Mouse (Mus musculus): Measurements from ENCODE around the gene Aurkaip1. TPM values are rescaled to one million over a fixed set of nuclear protein-coding genes. Genes with fewer than 3 reads are reported as not detected.

The Aurkaip1 gene
- polyA plus RNA-seq, 1 experiment from 2014 or later, result 146 TPM

DNA sequence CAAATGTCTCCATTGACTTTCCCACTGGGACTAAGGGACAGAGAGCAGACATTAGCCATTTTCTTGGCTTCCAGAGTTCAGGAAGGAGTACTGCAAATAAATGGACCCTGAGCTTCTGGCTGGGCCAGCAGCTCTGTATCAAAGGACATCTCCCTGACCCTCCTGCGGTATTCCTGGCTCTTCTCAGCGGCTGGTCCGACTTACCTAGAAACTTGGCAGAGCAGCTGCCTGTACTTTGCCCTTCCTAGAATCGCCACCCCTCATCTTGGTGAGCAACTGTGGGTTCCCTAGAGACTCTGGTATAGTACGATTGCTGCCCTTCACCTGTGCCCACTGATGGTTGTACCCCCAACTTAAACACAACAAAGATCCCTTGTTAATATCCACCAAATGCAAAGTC is 12.2 kb downstream of the Aurkaip1 start:
- no peak for ATAC-seq (ENCODE audit: insufficient number of reproducible peaks, insufficient read depth, low FRiP score, low TSS enrichment)
- WGBS, result 86% methylated on average over 5 of the region's 5 CpGs
- Histone ChIP-seq H3K4me2 (replicated peaks) (no peak overlapping the region), H3K4me1 (peaks cover 37% of the 10 kb centered on the region), H3K9ac (no peak overlapping the region), H3K4me3 (no peak overlapping the region), H3K27me3 (no peaks in the 10 kb centered on the region), H3K9me3 (no peaks in the 10 kb centered on the region), H3K27ac (no peak overlapping the region), H3K36me3 (peaks cover 15% of the 10 kb centered on the region)

DNA sequence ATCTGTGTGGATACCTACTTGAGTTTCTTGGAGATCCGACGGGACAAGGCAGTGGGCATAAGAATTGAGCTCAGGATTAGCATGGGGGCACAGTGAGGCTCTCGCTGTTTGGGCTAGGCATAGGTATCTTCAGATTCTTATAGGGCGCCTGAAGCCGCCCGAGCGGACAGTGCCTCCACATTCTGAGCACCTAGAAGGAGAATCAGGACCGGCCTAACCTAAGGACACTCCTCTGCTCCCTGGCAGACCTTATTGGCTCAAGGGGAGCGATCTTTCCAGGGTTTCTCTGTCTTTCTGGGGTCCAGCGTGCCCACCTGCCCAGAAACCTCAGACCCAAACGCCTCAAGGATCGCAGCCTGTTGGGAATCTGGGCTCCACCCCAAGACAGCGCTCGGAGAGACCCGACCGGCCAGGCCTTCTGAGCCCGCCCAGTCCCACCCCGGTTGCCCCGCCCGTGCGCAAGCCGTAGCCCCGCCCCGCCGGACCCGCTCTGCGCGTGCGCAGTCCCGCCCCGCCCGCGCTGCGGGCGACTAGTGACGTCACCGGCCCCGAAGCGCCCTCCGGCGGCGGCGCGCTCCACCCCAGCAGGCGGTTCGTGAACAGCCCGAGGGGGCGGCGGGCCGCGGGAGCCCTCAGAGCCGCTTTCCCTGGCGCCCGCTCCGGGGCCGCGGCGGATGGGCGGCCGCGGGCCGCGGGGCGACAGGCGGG is 16.0 kb downstream of the Aurkaip1 start, which contains the start of gene Dvl1:
Dvl1 (plus strand) TSS at position 532 of the 708 bp plus-strand sequence.
- H3K27me3 ChIP-seq, result no peaks in the 10 kb centered on the region
- H3K27ac ChIP-seq, result 0 out of 2 replicates have a peak within 1 kb of the TSS, but pooled peaks have one; percentile 3
- peak; percentile 87 for ATAC-seq (ENCODE audit: insufficient number of reproducible peaks, insufficient read depth, low FRiP score, low TSS enrichment)
- peaks cover 15% of the 10 kb centered on the region for H3K36me3 ChIP-seq
- WGBS, result 3% methylated on average over 58 of the region's 65 CpGs
- peak within 1 kb of the TSS; percentile 75 for H3K9ac ChIP-seq
- H3K9me3 ChIP-seq, result no peaks in the 10 kb centered on the region
- H3K4me3 ChIP-seq, result peak within 1 kb of the TSS; percentile 78
- H3K4me1 ChIP-seq, result peaks cover 24% of the 10 kb centered on the region
- H3K4me2 ChIP-seq (replicated peaks), result peak within 1 kb of the TSS; percentile 92

DNA sequence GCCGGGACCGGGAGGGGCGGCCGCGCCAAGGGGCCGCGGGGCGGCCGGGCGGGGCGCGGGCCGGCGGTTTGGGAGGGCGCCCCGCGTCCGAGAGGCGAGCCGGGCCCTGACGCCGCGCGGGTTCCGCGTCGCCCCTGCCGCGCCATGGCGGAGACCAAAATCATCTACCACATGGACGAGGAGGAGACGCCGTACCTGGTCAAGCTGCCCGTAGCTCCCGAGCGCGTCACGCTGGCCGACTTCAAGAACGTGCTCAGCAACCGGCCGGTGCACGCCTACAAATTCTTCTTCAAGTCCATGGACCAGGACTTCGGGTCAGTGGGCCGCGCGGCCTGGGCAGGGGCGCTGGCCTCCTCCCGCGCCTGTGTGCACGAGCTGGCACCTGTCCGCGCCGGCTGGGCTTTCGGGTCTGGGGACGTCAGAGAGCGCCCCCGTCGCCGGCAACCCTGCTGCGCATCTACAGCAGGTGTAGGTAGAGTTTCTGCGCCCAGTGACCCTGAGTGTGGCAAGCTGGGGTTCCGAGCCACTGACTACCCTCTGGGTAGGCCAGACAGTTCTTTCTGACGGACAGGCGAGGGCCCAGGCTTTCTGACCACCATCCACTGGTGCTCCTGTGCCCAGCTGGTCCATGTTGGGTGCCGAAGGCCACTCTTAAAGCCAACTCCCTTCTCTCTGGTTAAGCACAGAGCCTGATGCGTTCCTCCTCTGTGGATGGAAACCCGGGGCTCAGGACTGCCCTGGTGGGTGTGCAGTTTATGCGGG is 16.7 kb downstream of the Aurkaip1 start:
- peak; percentile 45; the same call in 1 of the 2 replicates for ATAC-seq (ENCODE audit: insufficient number of reproducible peaks, insufficient read depth, low FRiP score, low TSS enrichment)
- Histone ChIP-seq H3K4me3 (peak overlapping the region; percentile 78), H3K27me3 (no peaks in the 10 kb centered on the region), H3K9me3 (no peaks in the 10 kb centered on the region), H3K4me1 (peaks cover 24% of the 10 kb centered on the region), H3K36me3 (peaks cover 10% of the 10 kb centered on the region), H3K27ac (no peak overlapping the region), H3K4me2 (replicated peaks) (peak overlapping the region; percentile 92), H3K9ac (peak overlapping the region; percentile 75)
- WGBS, result 1% methylated on average over 69 of the region's 69 CpGs

DNA sequence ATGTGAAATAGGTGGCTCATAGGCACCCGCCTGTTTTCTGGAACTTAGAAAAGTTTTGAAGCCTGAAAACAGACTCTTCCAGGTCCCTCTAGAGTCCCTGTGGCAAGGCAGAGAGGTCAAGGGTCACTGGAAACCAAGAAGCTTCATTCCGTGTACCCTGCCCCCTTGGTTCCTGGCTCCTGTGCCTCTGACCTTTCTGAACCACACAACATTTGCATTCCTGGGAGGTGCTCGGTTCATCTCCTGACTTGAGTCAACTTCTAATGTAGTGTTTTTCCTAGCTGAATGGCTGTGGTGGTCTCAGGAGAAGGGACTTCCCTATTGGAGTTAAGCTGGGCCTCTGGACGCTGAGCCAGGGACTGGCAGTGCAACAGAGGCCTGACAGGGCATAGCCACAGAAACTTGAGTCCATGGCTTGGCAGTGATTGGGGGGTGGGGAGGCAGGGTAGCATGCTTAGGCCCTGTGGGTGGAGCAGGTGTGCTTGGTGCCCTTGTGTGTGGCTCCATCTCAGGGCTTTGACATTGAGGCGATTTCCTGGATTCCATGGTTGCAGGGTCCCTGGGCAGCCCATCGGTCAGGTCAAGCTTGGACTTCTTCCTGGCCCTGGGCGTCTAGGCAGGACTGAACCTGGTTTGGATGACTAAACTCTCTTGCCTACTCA is 17.5 kb downstream of the Aurkaip1 start:
- Histone ChIP-seq H3K36me3 (0 out of 2 replicates have a peak, but pooled peaks cover 2% of the 10 kb centered on the region), H3K4me1 (peaks cover 24% of the 10 kb centered on the region), H3K27me3 (no peaks in the 10 kb centered on the region), H3K4me2 (replicated peaks) (peak overlapping the region; percentile 92), H3K9me3 (no peaks in the 10 kb centered on the region), H3K9ac (peak overlapping the region; percentile 75), H3K4me3 (peak overlapping the region; percentile 78), H3K27ac (no peak overlapping the region)
- ATAC-seq (ENCODE audit: insufficient number of reproducible peaks, insufficient read depth, low FRiP score, low TSS enrichment), result no peak
- 44% methylated on average over 7 of the region's 7 CpGs for WGBS

DNA sequence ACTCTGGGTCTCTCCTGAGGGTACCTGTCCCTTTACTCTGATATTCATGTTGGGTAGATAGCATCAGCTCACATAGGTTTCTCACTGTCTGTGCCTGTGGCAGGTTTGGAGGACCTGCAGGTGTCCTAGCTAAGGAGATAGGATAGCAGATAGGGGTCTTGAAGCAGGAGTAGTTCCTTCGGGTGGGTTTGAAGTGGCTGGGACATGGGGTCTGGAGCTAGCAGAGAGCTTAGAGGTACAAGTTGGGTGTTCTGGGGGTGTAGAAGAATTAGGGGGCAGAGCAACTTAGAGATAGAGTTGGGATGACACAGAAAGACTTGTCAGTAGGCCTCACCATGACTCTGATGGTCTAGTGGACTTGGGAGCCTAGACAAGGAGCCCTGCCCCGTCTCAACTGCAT is 18.3 kb downstream of the Aurkaip1 start:
- no peak overlapping the region for H3K4me3 ChIP-seq
- H3K4me2 ChIP-seq (replicated peaks), result no peak overlapping the region
- no peak overlapping the region for H3K27ac ChIP-seq
- H3K9me3 ChIP-seq, result no peaks in the 10 kb centered on the region
- ATAC-seq (ENCODE audit: insufficient number of reproducible peaks, insufficient read depth, low FRiP score, low TSS enrichment), result no peak
- peaks cover 4% of the 10 kb centered on the region; the same call in 1 of the 2 replicates for H3K36me3 ChIP-seq
- no peaks in the 10 kb centered on the region for H3K27me3 ChIP-seq
- no peak overlapping the region for H3K9ac ChIP-seq
- 86% methylated on average over 2 of the region's 2 CpGs for WGBS
- peaks cover 24% of the 10 kb centered on the region for H3K4me1 ChIP-seq

DNA sequence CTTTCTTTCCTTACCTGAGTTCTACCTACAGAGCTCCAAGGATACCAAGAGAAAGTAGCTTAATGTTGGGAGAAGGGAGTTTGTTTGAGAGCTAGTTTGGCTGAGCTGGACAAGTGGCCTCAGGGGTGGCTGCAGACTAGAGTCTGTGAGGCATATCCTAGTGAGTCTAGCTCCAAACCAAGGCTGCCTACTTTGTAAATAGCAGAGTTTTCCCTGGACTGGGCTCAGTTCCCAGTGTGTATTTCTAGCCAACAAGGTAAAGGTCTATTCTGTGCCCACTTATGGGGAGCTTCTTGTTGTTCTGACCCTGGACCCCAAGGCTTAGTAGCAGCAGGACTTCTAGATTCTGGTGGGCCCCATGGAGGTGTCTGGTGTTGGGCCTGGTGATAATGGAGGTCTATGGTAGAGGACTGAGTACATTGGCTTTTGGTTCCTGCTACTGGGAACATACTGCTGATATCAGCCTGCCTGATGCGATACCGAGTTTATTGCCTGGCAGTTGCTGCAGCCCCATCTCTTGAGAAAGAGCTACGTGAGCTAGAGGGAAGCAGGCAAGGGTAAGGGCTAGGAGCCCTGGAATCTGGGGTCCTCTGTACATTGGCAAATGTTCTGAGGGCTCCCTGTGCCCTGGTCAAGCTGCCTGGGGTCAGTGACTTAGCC is 18.9 kb downstream of the Aurkaip1 start:
- 90% methylated on average over 3 of the region's 3 CpGs for WGBS
- H3K9me3 ChIP-seq, result no peaks in the 10 kb centered on the region
- no peak overlapping the region for H3K4me2 ChIP-seq (replicated peaks)
- H3K36me3 ChIP-seq, result peaks cover 10% of the 10 kb centered on the region
- H3K27ac ChIP-seq, result no peak overlapping the region
- no peak for ATAC-seq (ENCODE audit: insufficient number of reproducible peaks, insufficient read depth, low FRiP score, low TSS enrichment)
- no peak overlapping the region for H3K4me3 ChIP-seq
- H3K4me1 ChIP-seq, result peaks cover 24% of the 10 kb centered on the region
- H3K27me3 ChIP-seq, result no peaks in the 10 kb centered on the region
- no peak overlapping the region for H3K9ac ChIP-seq

DNA sequence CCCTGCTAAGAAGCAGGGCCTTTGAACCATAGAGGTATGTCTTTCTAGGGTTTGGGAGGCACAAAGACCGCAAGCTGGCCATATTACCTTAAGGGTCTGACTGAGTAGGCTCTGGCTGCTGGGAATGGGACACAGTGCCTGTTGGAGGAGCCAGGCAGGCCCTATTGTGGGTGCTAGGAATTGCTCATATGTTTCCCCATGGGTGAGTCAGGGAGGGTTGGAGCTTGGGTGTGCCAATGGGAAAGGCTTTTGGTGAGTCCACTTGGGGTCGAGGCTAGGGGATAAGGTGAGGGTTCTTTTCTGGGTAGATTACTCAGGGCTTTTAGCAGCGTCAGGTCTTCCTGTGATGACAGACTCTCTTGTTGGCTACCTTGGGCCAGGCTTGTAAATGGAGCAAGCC is 20.3 kb downstream of the Aurkaip1 start:
- Histone ChIP-seq H3K36me3 (peaks cover 24% of the 10 kb centered on the region), H3K9ac (no peak overlapping the region), H3K27ac (no peak overlapping the region), H3K4me2 (replicated peaks) (no peak overlapping the region), H3K4me1 (peaks cover 24% of the 10 kb centered on the region), H3K9me3 (no peaks in the 10 kb centered on the region), H3K27me3 (no peaks in the 10 kb centered on the region), H3K4me3 (no peak overlapping the region)
- ATAC-seq (ENCODE audit: insufficient number of reproducible peaks, insufficient read depth, low FRiP score, low TSS enrichment), result no peak
- WGBS, result 85% methylated on average over 3 of the region's 3 CpGs

DNA sequence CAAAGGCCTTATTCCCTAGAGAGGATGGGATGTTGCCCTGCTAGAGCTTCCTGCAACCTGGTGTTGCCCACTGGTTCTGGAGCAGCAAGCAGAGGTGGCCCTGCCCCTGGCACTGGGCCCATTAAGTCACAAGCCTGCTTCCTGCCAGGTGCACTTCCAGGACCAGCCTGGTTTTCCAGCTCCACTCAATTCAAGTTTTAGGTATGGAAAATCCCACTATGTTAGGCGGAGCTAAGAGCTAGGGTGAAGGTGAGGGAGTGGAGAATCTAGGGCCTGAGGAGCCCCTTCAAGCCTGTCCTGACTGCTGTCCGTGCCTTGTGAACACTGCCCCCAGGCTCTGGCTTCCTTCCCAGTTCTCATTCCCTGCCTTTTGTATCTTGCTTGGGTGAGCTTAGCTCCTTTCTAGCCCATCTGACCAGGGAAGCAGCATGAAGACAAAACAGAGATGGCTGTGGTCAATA is 20.9 kb downstream of the Aurkaip1 start:
- Histone ChIP-seq H3K9ac (no peak overlapping the region), H3K4me2 (replicated peaks) (no peak overlapping the region), H3K4me3 (no peak overlapping the region), H3K9me3 (no peaks in the 10 kb centered on the region), H3K27ac (no peak overlapping the region), H3K4me1 (peaks cover 20% of the 10 kb centered on the region), H3K36me3 (peaks cover 30% of the 10 kb centered on the region), H3K27me3 (no peaks in the 10 kb centered on the region)
- no peak for ATAC-seq (ENCODE audit: insufficient number of reproducible peaks, insufficient read depth, low FRiP score, low TSS enrichment)
- 74% methylated on average over 2 of the region's 2 CpGs for WGBS

DNA sequence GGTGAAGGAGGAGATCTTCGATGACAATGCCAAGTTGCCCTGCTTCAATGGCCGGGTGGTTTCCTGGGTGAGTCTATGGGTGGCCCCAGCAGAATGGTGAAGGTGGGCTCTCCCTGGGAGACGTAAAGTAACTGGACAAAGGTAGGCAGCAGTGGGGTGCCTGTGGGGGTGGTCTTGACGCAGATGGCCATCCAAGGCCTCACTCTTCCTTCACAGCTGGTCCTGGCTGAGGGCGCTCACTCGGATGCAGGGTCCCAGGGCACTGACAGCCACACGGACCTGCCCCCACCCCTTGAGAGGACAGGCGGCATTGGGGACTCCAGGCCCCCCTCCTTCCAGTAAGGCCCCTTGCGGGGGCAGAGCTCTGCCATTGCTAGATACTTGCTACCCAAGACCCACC is 22.3 kb downstream of the Aurkaip1 start:
- H3K4me1 ChIP-seq, result peaks cover 14% of the 10 kb centered on the region
- no peak overlapping the region for H3K4me3 ChIP-seq
- H3K4me2 ChIP-seq (replicated peaks), result no peak overlapping the region
- H3K27me3 ChIP-seq, result no peaks in the 10 kb centered on the region
- H3K36me3 ChIP-seq, result peaks cover 40% of the 10 kb centered on the region
- WGBS, result 87% methylated on average over 9 of the region's 9 CpGs
- no peaks in the 10 kb centered on the region for H3K9me3 ChIP-seq
- no peak for ATAC-seq (ENCODE audit: insufficient number of reproducible peaks, insufficient read depth, low FRiP score, low TSS enrichment)
- H3K27ac ChIP-seq, result no peak overlapping the region
- no peak overlapping the region for H3K9ac ChIP-seq

DNA sequence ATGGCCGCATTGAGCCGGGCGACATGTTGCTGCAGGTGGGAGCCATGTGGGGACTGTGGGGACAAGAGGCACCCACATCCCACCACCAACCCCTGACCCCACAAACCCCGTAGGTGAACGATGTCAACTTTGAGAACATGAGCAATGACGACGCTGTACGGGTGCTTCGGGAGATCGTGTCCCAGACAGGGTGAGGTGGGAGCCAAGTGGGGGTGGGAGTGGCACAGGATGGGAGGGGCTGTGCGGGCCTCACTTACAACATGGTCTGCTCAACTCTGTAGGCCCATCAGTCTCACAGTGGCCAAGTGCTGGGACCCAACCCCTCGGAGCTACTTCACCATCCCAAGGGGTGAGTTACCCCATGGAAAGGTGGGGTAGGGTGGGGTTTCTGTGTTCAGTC is 23.9 kb downstream of the Aurkaip1 start:
- peaks cover 45% of the 10 kb centered on the region for H3K36me3 ChIP-seq
- H3K9me3 ChIP-seq, result no peaks in the 10 kb centered on the region
- no peaks in the 10 kb centered on the region for H3K27me3 ChIP-seq
- H3K9ac ChIP-seq, result no peak overlapping the region
- 0 out of 2 replicates have a peak, but pooled peaks cover 4% of the 10 kb centered on the region for H3K4me1 ChIP-seq
- ATAC-seq (ENCODE audit: insufficient number of reproducible peaks, insufficient read depth, low FRiP score, low TSS enrichment), result no peak
- WGBS, result 93% methylated on average over 12 of the region's 12 CpGs
- no peak overlapping the region for H3K27ac ChIP-seq
- H3K4me2 ChIP-seq (replicated peaks), result no peak overlapping the region
- H3K4me3 ChIP-seq, result no peak overlapping the region

DNA sequence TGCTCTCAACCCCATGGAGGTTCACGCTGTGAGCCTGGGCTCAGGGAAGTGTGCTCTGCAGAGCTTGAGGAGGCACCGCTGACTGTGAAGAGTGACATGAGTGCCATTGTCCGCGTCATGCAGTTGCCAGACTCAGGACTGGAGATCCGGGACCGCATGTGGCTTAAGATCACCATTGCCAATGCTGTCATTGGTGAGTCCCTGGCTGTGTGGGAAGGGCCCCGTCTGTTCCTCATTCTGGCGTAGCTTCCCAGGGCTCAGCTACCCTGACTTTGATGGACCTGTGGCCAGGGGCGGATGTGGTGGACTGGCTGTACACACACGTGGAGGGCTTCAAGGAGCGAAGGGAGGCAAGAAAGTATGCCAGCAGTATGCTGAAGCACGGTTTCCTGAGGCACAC is 25.0 kb downstream of the Aurkaip1 start:
- H3K27me3 ChIP-seq, result no peaks in the 10 kb centered on the region
- ATAC-seq (ENCODE audit: insufficient number of reproducible peaks, insufficient read depth, low FRiP score, low TSS enrichment), result no peak
- no peak overlapping the region for H3K4me3 ChIP-seq
- no peak overlapping the region for H3K27ac ChIP-seq
- 91% methylated on average over 12 of the region's 12 CpGs for WGBS
- H3K4me2 ChIP-seq (replicated peaks), result no peak overlapping the region
- H3K36me3 ChIP-seq, result peaks cover 53% of the 10 kb centered on the region
- no peaks in the 10 kb centered on the region for H3K9me3 ChIP-seq
- no peak overlapping the region for H3K9ac ChIP-seq
- 0 out of 2 replicates have a peak, but pooled peaks cover 4% of the 10 kb centered on the region for H3K4me1 ChIP-seq

Data from embryonic facial prominence, embryonic 12.5 days (tissue).